In genomic region chr13:58367641-58368040, GRCm38 (mm10) we compare ENCODE assay signal across 20 mouse cellular contexts. TPM values are rescaled to one million over a fixed set of nuclear protein-coding genes. Genes with fewer than 3 reads are reported as not detected.
"Had no signal": no experiment of that assay in that cellular context is flagged by ENCODE, and none has a peak within 500 bp of the region (broad histone marks: within the 10 kb centered on the region; RNA-seq: fewer than 3 reads in every experiment).

No protein-coding gene starts in this region.

- DNase-seq: liver, postnatal 0 days; lung, adult 2 months; lung, postnatal 14 days; lung, postnatal 36 days; right cerebral cortex, postnatal 14 days; right cerebral cortex, postnatal 4 days; thymus, adult 2 months; thymus, postnatal 25 days; thymus, postnatal 4 days had no signal

- H3K9ac ChIP-seq: liver, postnatal 0 days; lung, embryonic 15.5 days; midbrain, embryonic 13.5 days; midbrain, embryonic 15.5 days; neural tube, embryonic 12.5 days; stomach, embryonic 15.5 days had no signal

- H3K27me3 ChIP-seq: lung, embryonic 15.5 days; midbrain, embryonic 13.5 days; midbrain, embryonic 15.5 days; neural tube, embryonic 12.5 days; stomach, embryonic 15.5 days had no signal

- H3K4me2 ChIP-seq: lung, embryonic 15.5 days; midbrain, embryonic 11.5 days; midbrain, embryonic 13.5 days; midbrain, embryonic 15.5 days; neural tube, embryonic 12.5 days; stomach, embryonic 15.5 days had no signal

- H3K27ac ChIP-seq: lung, embryonic 15.5 days; midbrain, embryonic 13.5 days; midbrain, embryonic 15.5 days; neural tube, embryonic 12.5 days; stomach, embryonic 15.5 days; stomach, postnatal 0 days had no signal

- H3K4me1 ChIP-seq: midbrain, embryonic 13.5 days; midbrain, embryonic 15.5 days; neural tube, embryonic 12.5 days; stomach, embryonic 15.5 days had no signal

- H3K9me3 ChIP-seq: lung, embryonic 15.5 days; midbrain, embryonic 13.5 days; midbrain, embryonic 15.5 days; neural tube, embryonic 12.5 days; stomach, embryonic 15.5 days had no signal

- ATAC-seq: liver, postnatal 0 days; lung, postnatal 0 days; midbrain, embryonic 13.5 days; midbrain, embryonic 15.5 days had no signal

- H3K36me3 ChIP-seq: lung, embryonic 15.5 days; midbrain, embryonic 13.5 days; midbrain, embryonic 15.5 days; neural tube, embryonic 12.5 days; stomach, embryonic 15.5 days had no signal

- H3K4me3 ChIP-seq: lung, embryonic 15.5 days; megakaryocyte, embryonic 14.5 days; midbrain, embryonic 13.5 days; midbrain, embryonic 15.5 days; neural tube, embryonic 12.5 days; stomach, embryonic 15.5 days had no signal

RNA-seq across cellular contexts. Expression of gene Kif27, which starts 8.7 kb away (rescaled TPM):
- total RNA-seq: megakaryocyte progenitor cell, adult 5-6 weeks; neutrophil, adult 5-6 weeks had no signal
